Mouse (Mus musculus): Measurements from ENCODE around the gene Tmem232.
"Not testable (repeated sequence)": the region's sequence is repeated elsewhere in the genome, so short reads cannot be mapped to it uniquely, and the experiment has no call there.

Gene Tmem232

DNA sequence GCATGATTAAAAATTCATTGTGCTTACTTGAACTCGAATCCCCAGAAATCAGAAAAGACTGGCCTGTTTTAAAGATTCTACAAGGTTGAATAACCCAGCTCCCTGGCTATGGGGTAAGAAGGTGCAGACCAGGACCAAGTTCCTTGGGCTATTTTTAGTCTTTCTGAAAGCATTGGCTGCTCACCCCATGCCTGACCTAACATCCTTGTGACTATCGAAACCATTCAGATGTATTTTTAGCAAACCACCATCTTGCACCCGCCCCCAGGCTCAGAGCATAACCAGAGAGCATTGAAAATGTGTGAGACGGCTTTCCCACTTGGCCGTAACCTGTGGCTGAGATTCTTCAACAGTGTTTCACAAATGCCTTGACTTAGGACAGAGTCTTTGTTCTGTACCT, 13.1 kb downstream of the Tmem232 start:
- no peak for DNase-seq

DNA sequence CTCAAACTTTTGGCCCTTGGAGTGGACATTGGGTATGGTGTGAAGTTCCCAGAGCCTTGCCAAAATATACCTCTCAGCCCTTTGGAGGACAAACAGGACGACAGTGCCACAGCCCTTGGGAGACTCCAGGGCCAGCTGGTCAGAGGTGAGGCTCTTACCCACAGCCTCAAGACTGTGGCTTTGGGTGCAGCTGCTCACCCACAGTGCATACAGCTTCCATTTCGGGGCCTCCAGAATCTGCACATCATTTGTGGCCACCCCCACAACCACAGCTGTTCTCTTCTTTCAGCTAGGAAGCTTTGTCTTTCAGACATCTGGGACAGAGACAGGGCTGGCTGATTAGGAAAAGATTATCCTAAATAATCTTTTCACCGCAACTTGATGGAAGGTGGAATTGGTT, 27.1 kb downstream of the Tmem232 start:
- no peak for DNase-seq

DNA sequence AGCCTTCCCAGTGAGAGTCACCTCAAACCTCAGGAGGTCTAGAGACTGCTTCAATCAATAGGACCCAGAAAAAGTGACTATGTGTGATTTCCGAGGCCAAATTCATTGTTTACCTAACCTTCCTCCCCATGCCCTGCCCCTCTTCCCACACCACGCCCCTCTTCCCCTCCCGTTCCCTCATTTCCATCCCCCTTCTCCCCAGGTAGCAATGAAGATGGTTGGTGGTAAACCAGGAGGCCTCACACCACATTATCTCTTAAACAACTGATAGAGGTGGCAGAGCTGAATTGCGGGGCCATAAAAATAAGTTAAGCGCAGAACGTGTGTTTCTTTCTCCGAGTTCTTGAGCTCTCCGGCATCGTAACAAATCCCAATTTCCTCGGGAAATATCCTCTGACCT, 55.9 kb downstream of the Tmem232 start:
- no peak for DNase-seq

DNA sequence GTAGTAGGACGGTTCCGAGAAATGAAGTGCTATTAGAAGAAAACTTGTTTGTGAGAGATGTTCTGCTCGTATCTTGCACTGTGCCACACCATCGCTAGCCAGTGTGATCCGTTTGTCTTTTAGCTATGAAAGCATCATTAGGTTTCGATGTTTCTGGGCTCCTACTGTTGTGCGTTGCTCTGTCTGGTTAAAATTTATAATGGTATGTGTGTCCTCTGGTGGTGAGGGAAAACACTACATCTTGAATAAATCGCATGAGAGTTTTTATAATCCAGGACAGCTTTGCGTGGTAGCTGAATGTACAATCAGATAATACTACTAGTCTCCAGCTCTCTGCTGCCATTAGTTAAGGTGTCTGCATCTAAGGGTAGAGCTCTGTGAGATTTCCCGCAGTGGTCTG, 63.8 kb downstream of the Tmem232 start:
- DNase-seq: no peak

DNA sequence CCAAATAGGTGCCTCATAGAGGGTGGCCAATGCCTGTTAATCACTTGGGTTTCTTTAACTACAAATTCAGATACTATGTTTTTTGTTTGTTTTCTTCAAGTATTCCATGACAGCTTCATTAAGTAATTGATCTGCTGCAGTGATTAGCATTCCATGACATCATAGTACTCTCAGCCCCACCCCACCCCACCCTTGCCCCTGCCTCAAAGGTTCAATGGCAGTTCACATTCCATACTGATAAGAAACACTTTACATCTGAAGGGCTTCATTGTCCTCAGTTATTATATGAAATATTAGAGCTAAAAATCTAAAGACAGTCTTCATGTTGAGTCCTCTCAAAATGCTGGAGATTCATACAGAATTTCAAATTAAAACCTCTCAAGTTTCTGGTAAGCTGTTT, 89.8 kb downstream of the Tmem232 start:
- DNase-seq: no peak

DNA sequence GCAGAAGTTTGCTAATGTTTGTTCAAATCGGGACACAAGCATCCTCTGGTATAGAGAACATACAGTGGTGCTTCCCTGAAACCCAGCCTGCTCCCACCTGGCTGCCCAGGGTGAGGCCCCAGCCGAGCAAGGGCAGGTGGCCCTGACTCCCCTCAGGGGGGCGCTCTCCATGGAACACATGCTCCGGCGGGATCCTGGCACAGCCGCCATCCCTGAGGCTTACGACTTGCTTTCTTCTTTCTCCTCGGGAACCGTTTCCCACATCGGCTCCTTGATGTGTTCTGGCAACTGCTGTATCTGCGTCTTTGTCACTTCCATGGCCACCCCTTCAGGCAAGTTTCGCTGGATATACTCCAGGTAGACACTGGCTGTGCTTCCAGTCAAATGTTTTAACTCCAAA, 102.7 kb downstream of the Tmem232 start:
- DNase-seq: not testable (repeated sequence)

DNA sequence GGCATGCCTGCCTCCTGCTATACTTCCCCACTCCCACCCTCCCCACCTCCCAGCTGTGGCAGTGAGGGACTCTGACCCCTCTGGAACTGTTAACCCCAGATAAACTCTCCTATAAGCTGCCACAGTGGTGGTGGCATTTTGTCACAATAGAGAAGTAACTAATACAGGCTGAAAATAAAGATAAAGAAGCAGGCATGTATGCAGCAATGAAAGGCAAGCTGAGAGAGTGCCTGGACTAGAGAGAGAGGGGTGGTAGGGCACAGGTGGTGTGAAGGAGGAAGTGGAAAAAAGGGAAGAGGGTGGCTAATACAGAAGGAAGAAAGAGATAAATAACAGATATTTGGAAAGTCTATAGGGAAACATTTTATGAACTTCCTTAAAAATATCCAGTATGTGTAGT, 121.5 kb downstream of the Tmem232 start:
- DNase-seq: no peak

DNA sequence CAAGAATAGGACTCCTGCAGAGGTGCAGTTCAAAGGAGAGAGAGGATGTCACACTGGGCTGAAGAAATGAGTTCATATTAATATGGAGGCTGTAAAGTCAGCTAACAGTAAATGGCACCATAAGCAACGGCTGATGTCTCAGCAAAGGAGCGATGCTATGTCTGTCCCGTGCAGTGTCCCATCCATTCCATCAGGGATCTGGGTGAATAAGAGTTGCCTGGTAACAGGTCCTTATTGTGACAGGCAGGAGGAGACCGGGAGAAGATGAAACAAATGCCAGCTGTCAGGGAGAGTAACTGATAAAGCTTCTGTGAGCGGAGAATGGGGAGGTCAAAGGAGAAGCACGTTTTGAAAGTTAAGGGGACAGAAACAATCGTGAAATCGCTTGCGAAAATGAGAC, 135.3 kb downstream of the Tmem232 start:
- no peak for DNase-seq

DNA sequence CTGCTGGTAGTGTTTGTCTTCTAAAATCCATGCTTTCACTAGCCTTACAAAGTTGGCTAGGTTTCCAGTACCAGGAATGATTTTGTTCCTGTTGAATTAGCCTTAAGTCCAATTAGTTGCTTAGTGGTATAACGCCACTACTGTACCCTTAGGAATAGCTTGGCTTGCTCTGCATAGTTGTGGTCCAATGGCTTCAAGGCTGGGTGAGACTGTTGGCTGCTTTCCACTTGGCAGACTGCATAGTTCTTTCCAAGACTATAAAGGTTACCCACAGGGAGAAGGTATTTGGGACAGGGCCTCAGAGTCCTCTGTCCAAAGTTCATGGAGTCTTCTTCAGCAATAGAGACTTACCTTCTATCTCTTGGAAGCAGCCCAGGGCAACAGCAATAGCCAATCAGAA, 139.7 kb downstream of the Tmem232 start:
- DNase-seq: no peak

DNA sequence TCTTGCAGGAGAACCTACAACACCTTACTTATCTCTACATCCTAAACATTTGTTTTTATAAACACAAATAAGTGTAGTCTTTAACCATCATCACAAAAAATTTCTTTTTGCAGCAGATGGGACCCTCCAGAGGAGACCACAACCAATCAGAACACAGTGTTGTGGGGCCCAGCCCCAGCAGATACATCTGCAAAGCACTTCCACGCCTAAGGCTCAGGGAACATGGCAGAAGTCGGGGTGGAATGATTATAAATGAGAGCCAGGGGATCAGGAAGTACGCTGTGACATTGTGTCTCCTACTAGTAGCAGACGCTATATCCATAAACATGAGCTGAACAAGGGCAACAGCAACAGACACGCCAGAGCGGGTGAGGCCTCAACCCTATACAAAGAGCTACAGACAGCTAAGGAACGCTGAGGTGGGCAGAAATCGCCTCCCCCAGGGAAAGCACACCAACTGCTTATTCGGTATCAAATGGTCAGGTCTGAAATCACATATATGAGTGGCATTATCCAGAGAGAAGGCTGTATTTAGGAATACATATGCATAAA, 156.1 kb downstream of the Tmem232 start:
- no peak for DNase-seq

DNA sequence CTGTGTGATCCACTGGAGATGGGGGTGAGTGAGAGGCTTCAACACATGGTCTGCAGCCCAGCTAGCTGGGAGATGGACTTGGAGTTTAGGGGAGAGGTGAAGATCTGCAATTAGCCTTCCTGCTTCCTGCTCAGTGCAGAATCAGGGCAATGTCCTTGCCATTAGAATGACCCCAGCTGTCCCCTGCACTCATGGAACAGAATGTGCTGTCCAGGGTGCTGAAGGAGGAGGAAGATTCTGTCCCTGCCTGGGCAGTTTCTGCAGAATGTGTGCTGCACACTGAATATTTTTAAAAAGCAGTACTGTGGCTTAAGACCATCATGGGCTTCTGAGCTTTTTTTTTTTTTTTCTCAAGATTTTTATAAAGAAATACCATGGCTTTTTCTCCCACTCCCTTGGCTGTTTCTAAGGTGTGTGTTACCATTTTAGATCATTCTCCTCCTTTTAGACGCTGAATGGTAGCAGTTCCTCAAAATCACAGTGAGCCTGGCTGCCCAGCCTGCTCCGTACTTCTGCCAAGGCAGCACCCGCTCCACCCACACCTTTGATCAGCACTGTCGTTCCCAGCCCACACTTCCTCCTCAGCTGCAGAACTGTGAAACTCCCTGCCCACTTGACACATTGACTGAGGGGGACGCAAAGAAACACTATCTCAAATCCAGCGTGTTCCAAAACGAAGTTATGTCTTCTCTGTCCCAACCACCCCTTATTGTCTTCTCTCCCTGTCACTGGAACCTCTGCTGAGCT, 170.4 kb downstream of the Tmem232 start:
- DNase-seq: no peak

DNA sequence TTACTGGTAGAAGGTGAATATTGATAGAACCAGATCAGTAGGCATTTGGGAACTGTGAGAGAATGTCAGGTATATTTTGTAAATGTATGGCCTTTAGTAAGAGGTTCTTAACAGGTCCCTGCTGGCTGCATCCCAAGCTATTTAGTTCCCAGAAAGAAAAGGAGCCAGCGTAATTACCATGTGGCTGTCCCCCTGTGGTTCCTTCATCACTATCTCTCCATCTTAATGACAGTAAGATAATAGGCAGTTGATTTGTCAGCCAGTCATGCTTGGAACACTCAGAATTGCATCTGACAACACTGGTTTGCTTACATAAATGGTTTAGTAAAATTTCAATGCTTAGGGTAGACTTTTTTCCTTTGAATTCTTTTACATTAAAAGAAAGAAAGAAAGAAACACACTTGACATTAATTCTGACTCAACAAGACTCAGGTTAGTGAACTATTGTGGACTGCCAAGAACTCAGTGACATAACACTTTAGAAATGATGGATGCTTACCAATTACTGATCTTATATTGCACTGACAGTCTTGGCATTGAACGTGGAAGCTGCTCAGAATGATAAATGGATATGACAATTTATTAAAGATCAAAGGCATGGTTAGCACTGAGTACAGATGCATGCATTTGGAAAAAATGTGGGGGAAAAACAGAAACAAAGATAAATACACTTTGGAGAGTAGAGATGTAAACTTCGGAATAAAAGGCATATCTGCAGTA, 174.9 kb downstream of the Tmem232 start:
- no peak for DNase-seq

DNA sequence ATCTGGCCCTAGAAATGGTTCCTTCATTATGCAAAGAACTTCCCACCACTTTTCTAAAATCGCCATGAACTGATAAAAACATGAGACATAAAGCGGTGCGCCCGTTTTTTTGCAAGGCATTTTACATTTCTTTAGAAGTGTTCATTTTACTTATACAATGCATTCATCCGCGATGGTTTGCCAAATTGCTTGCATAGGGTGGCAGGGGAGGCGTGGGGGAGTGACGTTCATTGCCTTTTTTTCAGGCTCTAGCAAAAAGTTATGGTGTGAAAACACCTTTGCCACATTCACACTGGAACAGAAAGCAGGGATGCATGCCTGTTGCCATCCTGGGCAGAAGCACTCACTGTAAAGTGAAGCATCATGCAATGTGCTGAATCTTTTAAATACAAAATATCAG, 188.7 kb downstream of the Tmem232 start:
- no peak for DNase-seq

DNA sequence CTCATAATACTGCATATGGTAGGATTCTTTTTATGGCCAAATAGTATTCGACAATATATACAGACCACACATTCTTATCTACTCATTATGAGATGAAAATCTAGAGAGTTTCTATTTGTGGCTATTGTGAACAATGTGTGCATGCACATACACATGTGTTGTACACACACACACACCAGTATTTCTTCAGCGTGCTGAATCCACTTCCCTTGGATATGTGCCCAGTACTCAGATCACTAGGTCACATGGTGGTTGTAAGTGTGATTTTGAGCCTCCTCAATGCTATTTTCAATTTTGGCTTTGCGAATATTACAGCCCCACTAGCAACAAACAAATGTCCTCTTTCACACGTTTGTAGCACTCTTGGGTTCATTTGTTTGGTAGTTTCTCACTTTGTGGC, 200.6 kb downstream of the Tmem232 start:
- DNase-seq: no peak

DNA sequence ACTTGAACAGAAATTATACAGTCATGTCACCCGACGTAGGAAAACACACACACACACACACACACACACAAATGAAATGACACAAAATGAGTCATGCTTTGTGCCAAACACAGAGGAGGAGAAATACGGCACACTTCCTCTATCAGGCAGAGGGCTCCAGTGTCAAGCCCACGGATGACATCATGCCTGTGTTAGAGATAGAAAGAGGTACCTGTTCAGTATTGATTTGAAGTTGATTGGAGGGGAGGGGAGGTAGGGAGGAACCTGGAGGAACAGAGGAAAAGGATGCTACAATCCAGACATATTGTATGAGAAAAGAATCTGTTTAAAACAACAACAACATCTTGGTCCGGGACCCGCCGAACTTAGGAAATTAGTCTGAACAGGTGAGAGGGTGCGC, 209.8 kb downstream of the Tmem232 start:
- DNase-seq: no peak

DNA sequence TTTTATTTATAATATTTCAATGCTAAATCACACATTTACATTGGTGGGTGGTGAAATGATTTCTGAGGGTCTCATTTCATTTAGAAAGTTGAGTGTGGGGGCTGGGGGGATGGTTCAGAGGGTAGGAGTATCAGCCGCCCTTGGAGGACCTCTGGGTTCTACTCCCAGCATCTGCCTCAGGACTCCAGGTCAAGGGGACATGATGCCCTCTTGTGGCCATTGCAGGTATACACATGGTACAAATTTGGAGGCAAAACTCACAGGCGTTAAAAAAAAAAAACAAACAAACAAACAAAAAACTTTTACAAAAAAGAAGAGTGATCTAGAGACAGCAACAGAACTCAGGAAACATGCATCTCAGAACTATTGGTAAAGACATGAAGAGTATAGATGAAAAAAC, 215.3 kb downstream of the Tmem232 start:
- DNase-seq: peak in 1 of 2 experiments; percentile 1

DNA sequence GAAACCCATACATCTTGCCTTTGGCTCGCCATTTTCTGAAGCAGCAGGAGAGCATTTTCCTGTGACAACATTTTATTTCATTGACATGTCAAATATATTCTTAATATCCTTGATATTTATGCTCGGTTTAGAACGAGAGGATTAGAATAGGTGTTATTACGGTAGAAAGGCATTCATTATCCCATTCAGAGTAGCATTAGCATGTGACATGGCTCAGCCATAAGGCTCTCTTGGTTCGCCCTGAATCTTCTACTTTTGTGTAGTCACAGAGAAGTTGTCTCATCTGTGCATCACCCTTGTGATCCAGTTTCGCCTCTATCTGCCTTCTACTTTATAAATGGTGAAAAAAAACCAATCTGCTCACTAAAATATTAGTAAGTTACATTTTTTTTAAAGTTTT, 220.0 kb downstream of the Tmem232 start:
- no peak for DNase-seq

DNA sequence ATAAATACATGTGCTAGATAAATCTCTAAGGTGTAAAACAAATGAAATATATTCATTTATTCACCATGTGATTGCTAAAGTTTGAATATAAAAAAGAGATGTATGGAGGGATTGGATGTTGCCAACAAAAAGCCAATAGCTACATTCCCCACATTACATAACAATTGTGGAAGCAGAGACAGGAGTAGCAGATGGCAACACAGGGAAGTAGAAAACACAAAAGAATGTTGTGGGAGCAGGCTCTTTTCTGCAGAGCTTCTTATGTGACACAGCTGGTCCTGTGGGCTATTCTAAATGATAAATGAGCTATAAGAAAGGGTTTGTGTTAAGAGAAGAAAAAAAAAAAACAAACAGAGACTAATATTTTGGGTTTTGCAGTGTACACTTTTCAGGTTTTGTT, 240.6 kb downstream of the Tmem232 start:
- DNase-seq: no peak

DNA sequence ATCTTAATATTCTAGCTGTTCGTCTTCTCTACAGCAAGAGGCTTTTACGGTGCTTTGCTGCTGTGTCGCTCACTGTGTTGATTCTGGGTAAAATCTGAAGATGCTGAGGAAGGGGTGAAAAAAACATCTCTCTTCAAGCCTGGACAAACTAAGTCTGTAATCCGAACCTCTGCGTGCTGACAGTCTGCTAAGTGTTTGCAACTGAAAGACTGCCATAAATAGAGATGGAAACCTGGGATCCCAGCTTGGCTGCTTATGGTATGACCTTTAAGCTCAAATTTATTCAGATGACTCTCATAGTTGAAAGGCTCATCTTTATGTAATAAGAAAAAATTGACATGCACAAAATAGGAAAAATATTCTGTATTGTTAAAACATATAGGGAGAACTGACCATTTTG, 242.8 kb downstream of the Tmem232 start:
- DNase-seq: no peak

DNA sequence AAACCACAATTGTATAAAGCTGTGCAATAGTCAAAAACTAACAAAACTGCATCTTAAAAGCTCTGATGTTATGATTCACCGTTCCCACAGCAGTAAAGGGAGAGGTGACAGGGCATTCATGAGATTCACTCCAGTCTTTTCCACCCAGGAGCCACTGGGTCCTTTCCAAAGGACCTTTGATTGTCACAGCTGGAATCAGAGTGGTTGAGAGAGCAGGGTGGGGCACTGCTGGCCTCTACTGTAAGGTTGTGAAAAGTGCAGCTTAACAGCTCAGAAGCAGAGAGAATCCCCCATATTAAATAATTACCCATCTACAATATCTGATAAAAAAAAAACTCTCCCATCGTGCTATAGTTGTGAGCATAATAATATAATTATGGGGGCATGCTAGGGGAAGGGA, 288.4 kb downstream of the Tmem232 start:
- DNase-seq: no peak

DNA sequence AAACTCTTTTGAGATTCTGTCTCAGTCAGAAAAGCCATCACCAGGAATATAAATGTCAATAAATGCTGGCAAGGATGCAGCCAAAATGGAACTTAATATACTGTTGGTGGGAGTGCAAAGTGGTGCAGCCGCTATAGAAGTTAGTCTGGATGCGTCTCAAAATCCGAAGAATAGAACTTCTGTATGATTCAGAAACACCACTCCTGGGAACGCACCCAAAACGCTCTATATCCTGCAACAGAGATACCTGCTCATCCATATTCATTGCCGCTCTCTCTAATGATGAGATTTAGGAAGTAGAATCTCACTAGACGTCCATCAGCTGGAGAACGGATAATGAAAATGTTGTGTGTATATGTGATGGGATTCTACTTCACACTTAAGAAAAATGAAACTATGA, 290.3 kb downstream of the Tmem232 start:
- DNase-seq: no peak

DNA sequence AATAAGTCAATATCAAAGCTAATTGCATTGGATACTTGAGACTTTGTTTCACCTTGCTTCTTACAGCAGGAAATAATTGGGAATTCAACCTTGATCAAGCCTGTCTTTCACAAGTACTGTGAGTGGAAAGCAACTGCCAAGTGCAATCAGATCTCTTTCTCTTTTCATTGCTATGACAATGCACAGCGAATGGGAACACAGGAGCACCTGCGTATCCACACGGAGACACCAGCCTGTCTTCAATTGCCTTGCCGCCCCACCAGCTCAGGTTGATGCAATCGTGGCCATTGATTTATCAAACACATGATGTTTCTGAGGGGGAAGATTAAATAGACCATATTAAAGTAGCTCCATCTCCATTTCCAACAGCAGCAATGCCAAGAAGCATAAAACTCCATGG, 296.9 kb downstream of the Tmem232 start:
- no peak for DNase-seq

DNA sequence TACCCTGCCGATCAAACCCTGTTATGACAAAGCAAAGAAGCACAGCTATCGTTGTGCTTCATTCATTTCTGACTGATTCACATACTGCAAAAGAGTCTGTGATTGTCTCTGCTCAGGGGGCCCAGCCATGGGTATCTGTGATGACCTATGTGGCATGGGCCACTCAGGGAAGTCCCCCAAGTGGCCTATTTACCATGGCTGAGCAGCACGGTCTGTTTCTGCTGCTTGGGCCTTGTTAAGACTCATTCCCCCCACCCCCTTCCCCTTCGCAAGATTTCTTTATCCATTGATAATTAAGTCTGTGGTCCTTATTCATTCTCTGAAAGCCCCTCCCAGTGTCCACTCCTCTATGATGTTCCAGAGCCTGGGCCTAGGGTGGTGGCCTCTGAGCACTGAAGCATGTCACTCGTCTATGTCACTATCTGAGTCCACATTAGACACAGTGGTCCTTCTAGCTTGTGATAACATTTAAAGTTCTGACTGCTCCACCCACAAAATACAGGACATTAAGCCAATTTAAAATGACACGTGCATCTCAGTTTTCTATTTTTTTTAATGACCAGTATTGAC, 315.1 kb downstream of the Tmem232 start:
- no peak for DNase-seq

DNA sequence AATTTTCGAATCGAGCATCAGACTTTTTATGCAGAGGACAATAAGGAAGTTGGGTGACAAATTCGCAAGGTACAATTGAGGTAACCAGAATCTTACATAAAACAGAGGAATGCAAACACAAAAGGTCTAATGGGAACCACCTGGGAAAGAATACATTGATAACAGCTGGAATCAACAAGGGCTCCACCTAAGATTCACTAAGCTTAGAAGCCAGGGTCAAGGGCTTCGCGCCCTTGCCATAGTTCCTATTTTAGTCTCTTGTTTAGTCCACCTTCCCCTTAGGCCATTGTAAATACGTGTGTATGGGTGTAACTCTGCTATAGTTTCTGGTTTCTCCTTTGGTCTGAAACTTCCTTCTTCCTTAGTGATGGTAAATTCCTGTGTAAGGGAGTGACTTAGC, 318.9 kb downstream of the Tmem232 start:
- not testable (repeated sequence) for DNase-seq
